Mouse (Mus musculus): ENCODE data around the gene Cep89. TPM values are rescaled to one million over a fixed set of nuclear protein-coding genes. Genes with fewer than 3 reads are reported as not detected.

Cep89 gene
- polyA plus RNA-seq, 2 experiments: 11.6 to 14.5 TPM

GRCm38 (mm10) chr7:35381861-35382260, 15.0 kb upstream of the Cep89 start:
- 58% methylated on average over 15 of the region's 16 CpGs for WGBS (ENCODE audit: insufficient replicate concordance)
- TF ChIP-seq CTCF (IDR thresholded peaks at IDR 0.05; ENCODE audit: low read depth) (no peak), EP300 (IDR thresholded peaks at IDR 0.05; ENCODE audit: low read depth) (no peak)

GRCm38 (mm10) chr7:35382706-35383353, 14.0 kb upstream of the Cep89 start:
- H3K4me2 ChIP-seq (ENCODE audit: low read depth): no peak overlapping the region
- H3K9me3 ChIP-seq (ENCODE audit: control insufficient read depth, low read length): no peaks in the 10 kb centered on the region
- no peak for ATAC-seq (ENCODE audit: insufficient read depth)
- H3K4me1 ChIP-seq (replicated peaks; ENCODE audit: control insufficient read depth in 2 of 2, insufficient read depth in 2 of 2, low read length in 1 of 2): no peaks in the 10 kb centered on the region
- no peaks in the 10 kb centered on the region for H3K27me3 ChIP-seq (ENCODE audit: control insufficient read depth, insufficient read depth, low read length)
- no peaks in the 10 kb centered on the region for H3K36me3 ChIP-seq (replicated peaks; ENCODE audit: control insufficient read depth, insufficient read depth, low read depth)
- no peak overlapping the region for H3K27ac ChIP-seq
- TF ChIP-seq EP300 (IDR thresholded peaks at IDR 0.05; ENCODE audit: low read depth): no peak
- TF ChIP-seq CTCF (IDR thresholded peaks at IDR 0.05; ENCODE audit: low read depth): no peak
- DNase-seq (ENCODE audit: low read depth in 3 of 3, low spot score in 3 of 3): no peak
- 50% methylated on average over 2 of the region's 2 CpGs for WGBS (ENCODE audit: insufficient replicate concordance)
- no peak overlapping the region for H3K4me3 ChIP-seq (ENCODE audit: insufficient read depth in 1 of 2, low read depth in 2 of 2, low read length in 2 of 2)
- no peak overlapping the region for H3K9ac ChIP-seq (replicated peaks)

More at GRCm38 (mm10) chr7:35381861-35382260, 15.0 kb upstream of the Cep89 start:
- H3K36me3 ChIP-seq (replicated peaks; ENCODE audit: control insufficient read depth, insufficient read depth, low read depth): no peaks in the 10 kb centered on the region
- H3K27ac ChIP-seq: no peak overlapping the region
- DNase-seq (ENCODE audit: low read depth in 3 of 3, low spot score in 3 of 3): no peak
- H3K27me3 ChIP-seq (ENCODE audit: control insufficient read depth, insufficient read depth, low read length): no peaks in the 10 kb centered on the region
- H3K9me3 ChIP-seq (ENCODE audit: control insufficient read depth, low read length): no peaks in the 10 kb centered on the region
- H3K4me2 ChIP-seq (ENCODE audit: low read depth): no peak overlapping the region
- no peaks in the 10 kb centered on the region for H3K4me1 ChIP-seq (replicated peaks; ENCODE audit: control insufficient read depth in 2 of 2, insufficient read depth in 2 of 2, low read length in 1 of 2)
- H3K4me3 ChIP-seq (ENCODE audit: insufficient read depth in 1 of 2, low read depth in 2 of 2, low read length in 2 of 2): no peak overlapping the region
- H3K9ac ChIP-seq (replicated peaks): no peak overlapping the region
- 0 out of 2 replicates have a peak, but pooled peaks have one; percentile 5 for ATAC-seq (ENCODE audit: insufficient read depth)

GRCm38 (mm10) chr7:35386525-35386952, 10.3 kb upstream of the Cep89 start:
- DNase-seq (ENCODE audit: low read depth in 3 of 3, low spot score in 3 of 3) (no peak), ATAC-seq (ENCODE audit: insufficient read depth) (peak; percentile 13; the same call in 1 of the 2 replicates)
- H3K4me1 ChIP-seq (replicated peaks; ENCODE audit: control insufficient read depth in 2 of 2, insufficient read depth in 2 of 2, low read length in 1 of 2): no peaks in the 10 kb centered on the region
- no peak overlapping the region for H3K27ac ChIP-seq
- no peak overlapping the region for H3K9ac ChIP-seq (replicated peaks)
- H3K9me3 ChIP-seq (ENCODE audit: control insufficient read depth, low read length): no peaks in the 10 kb centered on the region
- no peak overlapping the region for H3K4me2 ChIP-seq (ENCODE audit: low read depth)
- H3K27me3 ChIP-seq (ENCODE audit: control insufficient read depth, insufficient read depth, low read length): no peaks in the 10 kb centered on the region
- no peak overlapping the region for H3K4me3 ChIP-seq (ENCODE audit: insufficient read depth in 1 of 2, low read depth in 2 of 2, low read length in 2 of 2)
- TF ChIP-seq EP300 (IDR thresholded peaks at IDR 0.05; ENCODE audit: low read depth): no peak
- peak; percentile 82 for TF ChIP-seq CTCF (IDR thresholded peaks at IDR 0.05; ENCODE audit: low read depth)
- no peaks in the 10 kb centered on the region; the same call in 1 of the 2 replicates for H3K36me3 ChIP-seq (replicated peaks; ENCODE audit: control insufficient read depth, insufficient read depth, low read depth)
- WGBS (ENCODE audit: insufficient replicate concordance): 39% methylated on average over 6 of the region's 6 CpGs

- Histone ChIP-seq H3K27ac (no peak overlapping the region), H3K27me3 (ENCODE audit: control insufficient read depth, insufficient read depth, low read length) (no peaks in the 10 kb centered on the region), H3K36me3 (replicated peaks; ENCODE audit: control insufficient read depth, insufficient read depth, low read depth) (peaks cover 10% of the 10 kb centered on the region), H3K4me1 (replicated peaks; ENCODE audit: control insufficient read depth in 2 of 2, insufficient read depth in 2 of 2, low read length in 1 of 2) (no peaks in the 10 kb centered on the region), H3K4me3 (ENCODE audit: insufficient read depth in 1 of 2, low read depth in 2 of 2, low read length in 2 of 2) (no peak overlapping the region), H3K9me3 (ENCODE audit: control insufficient read depth, low read length) (no peaks in the 10 kb centered on the region), H3K4me2 (ENCODE audit: low read depth) (no peak overlapping the region), H3K9ac (replicated peaks) (no peak overlapping the region)
- no peak for TF ChIP-seq EP300 (IDR thresholded peaks at IDR 0.05; ENCODE audit: low read depth)
- no peak for TF ChIP-seq CTCF (IDR thresholded peaks at IDR 0.05; ENCODE audit: low read depth)
- 63% methylated on average over 6 of the region's 6 CpGs for WGBS (ENCODE audit: insufficient replicate concordance)
- no peak for ATAC-seq (ENCODE audit: insufficient read depth)
- no peak for DNase-seq (ENCODE audit: low read depth in 3 of 3, low spot score in 3 of 3)
Measured at GRCm38 (mm10) chr7:35388694-35389093, 8.1 kb upstream of the Cep89 start.

- no peak for ATAC-seq (ENCODE audit: insufficient read depth)
- Histone ChIP-seq H3K9ac (replicated peaks) (no peak overlapping the region), H3K27me3 (ENCODE audit: control insufficient read depth, insufficient read depth, low read length) (no peaks in the 10 kb centered on the region), H3K4me1 (replicated peaks; ENCODE audit: control insufficient read depth in 2 of 2, insufficient read depth in 2 of 2, low read length in 1 of 2) (peaks cover 10 to 11% of the 10 kb centered on the region in 2 experiments), H3K4me3 (ENCODE audit: insufficient read depth in 1 of 2, low read depth in 2 of 2, low read length in 2 of 2) (no peak overlapping the region), H3K36me3 (replicated peaks; ENCODE audit: control insufficient read depth, insufficient read depth, low read depth) (peaks cover 23% of the 10 kb centered on the region), H3K27ac (no peak overlapping the region), H3K4me2 (ENCODE audit: low read depth) (no peak overlapping the region), H3K9me3 (ENCODE audit: control insufficient read depth, low read length) (no peaks in the 10 kb centered on the region)
- 66% methylated on average over 5 of the region's 5 CpGs for WGBS (ENCODE audit: insufficient replicate concordance)
- no peak for TF ChIP-seq EP300 (IDR thresholded peaks at IDR 0.05; ENCODE audit: low read depth)
- peak; percentile 61 for TF ChIP-seq CTCF (IDR thresholded peaks at IDR 0.05; ENCODE audit: low read depth)
- no peak for DNase-seq (ENCODE audit: low read depth in 3 of 3, low spot score in 3 of 3)
Measured at GRCm38 (mm10) chr7:35392935-35393334, 3.9 kb upstream of the Cep89 start.
